Mouse (Mus musculus): ENCODE measurements at regions not wholly inside any gene's neighbourhood (a gene's known extent, or its start where the extent isn't known, plus 50 kb on each side); places are given as distances from the start of the nearest gene placed in this dataset.

GRCm38 (mm10) chr10:42068497-42068896 lies 50.3 kb upstream of the Armc2 start:
- DNase-seq (ENCODE audit: low spot score in 2 of 2) = peak in 1 of 2 experiments; percentile 16

Measured in thymus, postnatal 10 days (tissue).